Mouse (Mus musculus): Measurements from ENCODE around the gene Mrpl44. TPM values are rescaled to one million over a fixed set of nuclear protein-coding genes. Genes with fewer than 3 reads are reported as not detected.

The Mrpl44 gene
- polyA plus RNA-seq (2015; fragmentation: Nextera tagmentation; extraction: Ambion mirVana), result 46.2 and 47.9 TPM in 2 replicates

- Histone ChIP-seq H3K27ac (peak within 1 kb of the TSS; percentile 95), H3K27me3 (0 out of 2 replicates have a peak, but pooled peaks cover 4% of the 10 kb centered on the region), H3K4me3 (peak within 1 kb of the TSS; percentile 89), H3K4me2 (peak within 1 kb of the TSS; percentile 65), H3K9ac (peak within 1 kb of the TSS; percentile 91), H3K9me3 (no peaks in the 10 kb centered on the region), H3K36me3 (peaks cover 33% of the 10 kb centered on the region), H3K4me1 (replicated peaks) (peaks cover 14% of the 10 kb centered on the region)
- ATAC-seq (ENCODE audit: low FRiP score), result peak; percentile 100
- WGBS, result 0% methylated on average over 38 of the region's 38 CpGs
Observed at GRCm38 (mm10) chr1:79775927-79776458, at the start of gene Mrpl44, which contains the start of gene Wdfy1. Gene Mrpl44 (plus strand): TSS chr1:79776018. Gene Wdfy1 (minus strand): TSS chr1:79776143.

- Histone ChIP-seq H3K9me3 (no peaks in the 10 kb centered on the region), H3K4me3 (no peak overlapping the region), H3K36me3 (peaks cover 26% of the 10 kb centered on the region), H3K9ac (no peak overlapping the region), H3K27ac (no peak overlapping the region), H3K4me2 (no peak overlapping the region), H3K27me3 (no peaks in the 10 kb centered on the region), H3K4me1 (replicated peaks) (no peaks in the 10 kb centered on the region)
- ATAC-seq (ENCODE audit: low FRiP score), result no peak
- 92% methylated on average over 5 of the region's 5 CpGs for WGBS
Observed at GRCm38 (mm10) chr1:79734794-79735193, 41.0 kb upstream of the Mrpl44 start.

- Histone ChIP-seq H3K27me3 (no peaks in the 10 kb centered on the region), H3K36me3 (peaks cover 27% of the 10 kb centered on the region), H3K27ac (no peak overlapping the region), H3K9me3 (no peaks in the 10 kb centered on the region), H3K9ac (no peak overlapping the region), H3K4me2 (no peak overlapping the region), H3K4me3 (no peak overlapping the region), H3K4me1 (replicated peaks) (no peaks in the 10 kb centered on the region)
- 93% methylated on average over 3 of the region's 3 CpGs for WGBS
- ATAC-seq (ENCODE audit: low FRiP score), result no peak
Observed at GRCm38 (mm10) chr1:79736408-79736807, 39.4 kb upstream of the Mrpl44 start.

- ATAC-seq (ENCODE audit: low FRiP score), result no peak
- H3K4me2 ChIP-seq, result no peak overlapping the region
- no peaks in the 10 kb centered on the region for H3K9me3 ChIP-seq
- 93% methylated on average over 2 of the region's 2 CpGs for WGBS
- no peak overlapping the region for H3K27ac ChIP-seq
- H3K9ac ChIP-seq, result no peak overlapping the region
- no peak overlapping the region for H3K4me3 ChIP-seq
- H3K4me1 ChIP-seq (replicated peaks), result no peaks in the 10 kb centered on the region
- H3K36me3 ChIP-seq, result peaks cover 25% of the 10 kb centered on the region
- H3K27me3 ChIP-seq, result no peaks in the 10 kb centered on the region
Observed at GRCm38 (mm10) chr1:79739726-79740125, 36.1 kb upstream of the Mrpl44 start.

GRCm38 (mm10) chr1:79741002-79741401 lies 34.8 kb upstream of the Mrpl44 start:
- no peak overlapping the region for H3K4me2 ChIP-seq
- ATAC-seq (ENCODE audit: low FRiP score), result no peak
- no peaks in the 10 kb centered on the region for H3K27me3 ChIP-seq
- peaks cover 27% of the 10 kb centered on the region for H3K36me3 ChIP-seq
- no peak overlapping the region for H3K9ac ChIP-seq
- no peaks in the 10 kb centered on the region for H3K9me3 ChIP-seq
- WGBS, result 86% methylated on average over 4 of the region's 4 CpGs
- H3K27ac ChIP-seq, result no peak overlapping the region
- H3K4me3 ChIP-seq, result no peak overlapping the region
- H3K4me1 ChIP-seq (replicated peaks), result no peaks in the 10 kb centered on the region

GRCm38 (mm10) chr1:79742949-79743348 lies 32.9 kb upstream of the Mrpl44 start:
- H3K27ac ChIP-seq, result no peak overlapping the region
- no peaks in the 10 kb centered on the region for H3K9me3 ChIP-seq
- 94% methylated on average over 7 of the region's 7 CpGs for WGBS
- ATAC-seq (ENCODE audit: low FRiP score), result no peak
- H3K4me1 ChIP-seq (replicated peaks), result no peaks in the 10 kb centered on the region
- no peaks in the 10 kb centered on the region for H3K27me3 ChIP-seq
- H3K9ac ChIP-seq, result no peak overlapping the region
- no peak overlapping the region for H3K4me2 ChIP-seq
- peaks cover 25% of the 10 kb centered on the region for H3K36me3 ChIP-seq
- no peak overlapping the region for H3K4me3 ChIP-seq

GRCm38 (mm10) chr1:79743385-79743784 lies 32.4 kb upstream of the Mrpl44 start:
- H3K27ac ChIP-seq, result no peak overlapping the region
- WGBS, result 91% methylated on average over 1 of the region's 1 CpGs
- H3K27me3 ChIP-seq, result no peaks in the 10 kb centered on the region
- peaks cover 21% of the 10 kb centered on the region for H3K36me3 ChIP-seq
- H3K4me1 ChIP-seq (replicated peaks), result no peaks in the 10 kb centered on the region
- H3K9ac ChIP-seq, result no peak overlapping the region
- H3K4me2 ChIP-seq, result no peak overlapping the region
- no peaks in the 10 kb centered on the region for H3K9me3 ChIP-seq
- ATAC-seq (ENCODE audit: low FRiP score), result no peak
- H3K4me3 ChIP-seq, result no peak overlapping the region

GRCm38 (mm10) chr1:79746056-79746455 lies 29.8 kb upstream of the Mrpl44 start:
- WGBS, result 95% methylated on average over 4 of the region's 4 CpGs
- H3K4me3 ChIP-seq, result no peak overlapping the region
- peaks cover 16% of the 10 kb centered on the region for H3K36me3 ChIP-seq
- H3K27ac ChIP-seq, result no peak overlapping the region
- H3K27me3 ChIP-seq, result no peaks in the 10 kb centered on the region
- H3K4me2 ChIP-seq, result no peak overlapping the region
- ATAC-seq (ENCODE audit: low FRiP score), result no peak
- no peaks in the 10 kb centered on the region for H3K4me1 ChIP-seq (replicated peaks)
- H3K9ac ChIP-seq, result no peak overlapping the region
- H3K9me3 ChIP-seq, result no peaks in the 10 kb centered on the region

- no peak for ATAC-seq (ENCODE audit: low FRiP score)
- H3K4me1 ChIP-seq (replicated peaks), result no peaks in the 10 kb centered on the region
- no peaks in the 10 kb centered on the region for H3K27me3 ChIP-seq
- 89% methylated on average over 5 of the region's 5 CpGs for WGBS
- H3K27ac ChIP-seq, result no peak overlapping the region
- peaks cover 24% of the 10 kb centered on the region for H3K36me3 ChIP-seq
- no peak overlapping the region for H3K4me3 ChIP-seq
- H3K4me2 ChIP-seq, result no peak overlapping the region
- H3K9me3 ChIP-seq, result no peaks in the 10 kb centered on the region
- no peak overlapping the region for H3K9ac ChIP-seq
Observed at GRCm38 (mm10) chr1:79751186-79751585, 24.6 kb upstream of the Mrpl44 start.

GRCm38 (mm10) chr1:79752015-79752695 lies 23.7 kb upstream of the Mrpl44 start:
- Histone ChIP-seq H3K9ac (no peak overlapping the region), H3K4me1 (replicated peaks) (peaks cover 8% of the 10 kb centered on the region), H3K27ac (no peak overlapping the region), H3K4me2 (no peak overlapping the region), H3K27me3 (no peaks in the 10 kb centered on the region), H3K9me3 (no peaks in the 10 kb centered on the region), H3K4me3 (no peak overlapping the region), H3K36me3 (peaks cover 24% of the 10 kb centered on the region)
- ATAC-seq (ENCODE audit: low FRiP score), result no peak
- WGBS, result 88% methylated on average over 7 of the region's 7 CpGs

- 89% methylated on average over 4 of the region's 4 CpGs for WGBS
- H3K9me3 ChIP-seq, result no peaks in the 10 kb centered on the region
- H3K4me1 ChIP-seq (replicated peaks), result peaks cover 12% of the 10 kb centered on the region
- no peak overlapping the region for H3K27ac ChIP-seq
- no peak overlapping the region for H3K9ac ChIP-seq
- peaks cover 24% of the 10 kb centered on the region for H3K36me3 ChIP-seq
- H3K4me2 ChIP-seq, result no peak overlapping the region
- no peaks in the 10 kb centered on the region for H3K27me3 ChIP-seq
- no peak for ATAC-seq (ENCODE audit: low FRiP score)
- H3K4me3 ChIP-seq, result no peak overlapping the region
Observed at GRCm38 (mm10) chr1:79752714-79753340, 23.0 kb upstream of the Mrpl44 start.

GRCm38 (mm10) chr1:79753456-79753855 lies 22.4 kb upstream of the Mrpl44 start:
- H3K4me2 ChIP-seq, result no peak overlapping the region
- H3K36me3 ChIP-seq, result peaks cover 24% of the 10 kb centered on the region
- 90% methylated on average over 3 of the region's 3 CpGs for WGBS
- no peak overlapping the region for H3K4me3 ChIP-seq
- H3K9me3 ChIP-seq, result no peaks in the 10 kb centered on the region
- peaks cover 12% of the 10 kb centered on the region for H3K4me1 ChIP-seq (replicated peaks)
- no peak for ATAC-seq (ENCODE audit: low FRiP score)
- no peak overlapping the region for H3K9ac ChIP-seq
- no peak overlapping the region for H3K27ac ChIP-seq
- no peaks in the 10 kb centered on the region for H3K27me3 ChIP-seq
